Mouse (Mus musculus) ES-Bruce4 (cell line): ENCODE measurements around the gene Cyba.

Experiments
- CTCF ChIP-seq: IDR thresholded peaks from one replicate; pipeline ENCODE4 v1.8.1; 2011; ENCODE audit warnings: low read depth, low read length
- EP300 ChIP-seq: IDR thresholded peaks from 2 replicates; pipeline ENCODE4 v1.6.1; 2011; ENCODE audit warnings: low read depth, low read length; ENCODE audit not compliant: insufficient read depth
- POLR2A ChIP-seq: IDR thresholded peaks from one replicate; pipeline ENCODE4 v1.8.1; 2011; ENCODE audit warnings: low read length; ENCODE audit not compliant: insufficient read depth

DNA sequence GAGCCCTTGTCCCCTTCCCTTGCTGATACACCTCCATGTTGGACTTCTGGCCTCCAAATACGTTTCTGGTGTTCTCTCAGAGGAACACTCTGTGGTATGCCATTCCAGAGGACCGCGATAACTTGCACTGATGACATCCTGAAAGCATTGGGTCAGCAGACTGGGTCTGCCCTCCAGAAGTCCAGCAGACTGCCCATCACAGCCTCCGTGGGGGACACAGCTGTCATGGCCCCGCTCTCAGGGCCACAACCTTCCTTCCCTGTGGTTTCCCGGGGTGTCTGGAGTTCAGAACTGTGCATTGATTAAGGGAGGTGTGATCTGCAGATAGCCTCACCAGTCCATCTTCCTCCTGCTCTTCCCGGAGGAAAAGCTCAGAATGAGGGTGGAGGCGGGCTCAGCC lies 29.8 kb upstream of the Cyba start:
- TF ChIP-seq POLR2A = no peak
- no peak for TF ChIP-seq CTCF
- TF ChIP-seq EP300 = no peak
